Mouse (Mus musculus) heart, postnatal 4 days (tissue): ENCODE measurements around the gene Fam133b. TPM values are rescaled to one million over a fixed set of nuclear protein-coding genes. Genes with fewer than 3 reads are reported as not detected.
A peak's percentile ranks its signal among the peaks of the same experiment; 100 is the strongest.

ENCODE experiments used
- DNase-seq: peaks from one replicate; pipeline ENCODE4 v3.0.0; 2021
- total RNA-seq, 2 experiments: library from RNA; stranded (reverse); gene quantifications; 2 replicates each; pipeline ENCODE4 v1.2.3; 2021

Gene Fam133b
- total RNA-seq = 10 to 100 TPM; 23.1 to 24.3 TPM

DNA sequence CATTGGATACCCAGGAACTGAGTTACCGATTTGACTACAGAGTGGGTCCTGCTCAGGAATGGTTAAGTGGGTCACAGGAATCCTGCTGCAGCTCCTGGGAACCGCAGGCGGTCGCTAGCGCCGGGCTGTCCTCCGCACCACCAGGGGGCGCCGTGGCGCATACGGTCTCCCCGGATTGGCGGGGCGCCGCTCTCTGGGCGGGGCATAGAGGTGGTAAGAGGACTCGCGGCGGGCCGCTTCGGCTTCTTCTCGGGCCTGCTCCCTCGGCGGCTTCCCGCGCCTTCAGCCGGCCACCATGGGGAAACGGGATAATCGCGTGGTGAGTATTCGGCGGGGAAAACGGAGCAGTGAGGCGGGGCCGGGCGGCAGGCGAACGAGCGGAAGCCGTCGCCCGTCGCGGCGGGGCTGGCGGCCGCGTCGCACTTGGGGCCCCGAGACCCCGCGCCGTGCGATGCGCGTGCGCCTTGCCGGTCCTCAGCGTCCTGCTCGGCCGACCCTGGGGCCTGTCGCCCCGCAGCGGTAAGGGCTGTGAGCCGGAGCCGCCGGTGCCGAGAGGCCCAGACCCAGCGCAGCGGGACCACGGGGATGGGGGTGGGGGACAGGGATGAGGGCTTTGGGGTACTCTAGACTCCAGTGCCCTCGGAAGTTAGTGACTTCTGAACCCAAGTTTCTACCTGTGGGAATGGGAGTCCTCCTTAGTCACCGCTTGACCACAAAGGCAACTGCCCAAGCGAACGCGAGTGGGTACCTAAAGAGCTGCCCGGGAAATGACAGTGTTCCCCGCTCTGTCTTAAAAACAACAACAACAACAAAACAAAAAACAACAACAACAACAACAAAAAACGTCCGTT lies at the start of gene Fam133b:
Gene Fam133b (plus strand): TSS at position 205 of the 851 bp plus-strand sequence.
- DNase-seq = peak; percentile 99

- DNase-seq = no peak
Observed at GRCm38 (mm10) chr5:3493968-3494367, 49.7 kb upstream of the Fam133b start.

DNA sequence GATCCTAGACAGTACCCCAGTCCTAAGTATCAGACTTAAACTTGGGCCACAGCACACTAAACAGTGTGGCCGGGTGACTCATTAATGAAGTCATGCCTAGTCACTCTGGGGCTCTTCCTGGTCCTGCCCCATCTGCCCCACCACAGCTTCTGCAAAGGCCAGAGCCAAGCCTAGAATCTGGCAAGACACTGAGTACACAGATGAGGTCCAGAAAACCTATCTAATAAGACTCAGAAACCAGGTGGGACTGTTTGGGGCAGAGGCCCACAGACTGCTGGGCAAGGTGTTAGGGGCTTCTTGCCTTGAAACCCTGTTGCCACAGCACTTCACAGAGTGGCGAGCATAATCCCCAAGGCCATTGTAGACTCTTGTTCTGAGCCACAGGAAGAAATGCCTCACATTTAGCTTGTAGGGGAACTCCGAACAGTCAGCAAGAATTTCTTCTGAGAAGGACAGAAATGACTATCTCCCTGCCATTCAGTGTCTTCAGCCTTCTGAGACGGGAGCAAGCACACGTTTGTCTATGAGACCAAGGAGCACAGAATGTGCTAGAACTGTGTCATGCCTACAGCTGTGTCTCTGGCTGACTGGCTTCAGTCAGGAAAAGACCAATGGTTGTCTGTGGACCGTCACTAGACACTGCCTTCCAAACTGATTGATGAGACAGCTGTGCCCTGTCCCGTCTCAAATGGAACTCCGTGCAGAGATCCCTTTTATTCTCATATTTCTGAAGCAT lies 49.0 kb upstream of the Fam133b start:
- DNase-seq = no peak

DNA sequence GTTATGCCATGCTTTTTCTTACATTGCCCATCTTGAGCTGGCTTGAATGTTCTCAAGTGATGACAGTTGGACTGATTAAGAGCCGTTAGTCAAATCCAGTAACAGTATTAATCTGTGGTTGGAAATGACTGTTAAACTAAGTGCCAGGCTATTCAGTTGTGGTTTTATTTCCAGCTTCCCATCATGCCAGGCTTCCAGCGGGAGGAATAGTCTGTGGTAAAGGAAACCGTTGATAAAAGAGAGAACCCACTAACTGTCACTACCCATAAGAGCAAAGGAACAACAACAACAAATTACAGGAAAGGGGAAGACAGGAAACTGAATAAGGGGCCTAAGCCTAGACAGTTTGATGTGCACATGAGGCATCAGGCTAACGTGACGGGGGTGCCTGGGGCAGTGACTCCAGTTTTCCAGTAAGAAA lies 46.1 kb upstream of the Fam133b start:
- no peak for DNase-seq

- DNase-seq = no peak
Observed at GRCm38 (mm10) chr5:3500298-3500697, 43.3 kb upstream of the Fam133b start.

DNA sequence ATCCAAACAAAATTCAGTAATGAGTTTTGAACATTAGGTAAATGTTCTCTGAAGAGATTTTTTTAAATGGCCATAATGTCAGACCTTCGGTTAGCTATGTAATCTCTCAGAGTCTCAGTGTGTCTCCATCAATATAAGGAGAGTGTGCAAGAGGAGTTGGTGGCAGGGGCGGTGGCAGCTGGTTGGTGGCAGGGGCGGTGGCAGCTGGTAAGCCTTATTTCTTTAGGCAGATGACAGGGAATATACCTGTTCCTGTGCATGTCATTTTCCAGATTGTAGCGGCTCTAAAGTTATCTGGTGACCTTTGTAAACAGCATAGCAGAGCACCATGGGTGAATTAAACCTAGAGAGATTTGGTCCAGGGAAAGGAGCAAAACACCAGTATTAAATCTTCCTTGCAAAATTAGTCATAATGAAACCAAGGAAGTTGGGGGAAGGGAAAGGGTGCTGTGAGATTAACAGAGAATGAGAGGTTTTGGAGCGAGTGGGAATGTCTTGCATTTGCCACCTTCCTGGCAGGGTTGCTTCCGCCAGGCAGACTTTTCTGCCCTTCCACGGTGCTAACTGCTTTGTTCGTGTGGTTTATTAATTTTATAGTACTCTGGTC lies 42.6 kb upstream of the Fam133b start:
- DNase-seq = no peak

GRCm38 (mm10) chr5:3501564-3502001 lies 42.0 kb upstream of the Fam133b start:
- DNase-seq = peak; percentile 30

- DNase-seq = peak; percentile 67
Observed at GRCm38 (mm10) chr5:3502610-3503350, 40.9 kb upstream of the Fam133b start.

DNA sequence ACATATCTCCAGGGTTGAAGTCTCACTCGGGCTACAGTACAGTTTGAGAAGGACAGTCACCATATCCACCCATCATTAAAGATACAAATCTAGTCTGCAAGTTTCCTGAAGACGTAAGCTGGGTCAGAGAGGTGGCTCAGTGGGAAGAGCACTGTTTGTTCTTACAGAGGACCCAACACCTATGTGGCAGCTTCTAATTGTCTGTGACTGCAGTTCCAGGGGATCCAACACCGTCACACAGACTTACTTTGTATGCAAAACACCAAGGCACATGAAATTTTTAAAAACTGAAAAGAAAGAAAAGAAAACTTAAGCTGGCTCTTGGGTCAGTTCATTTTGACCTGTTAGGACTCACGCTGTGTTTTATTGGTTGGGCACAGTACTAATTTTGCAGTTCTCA lies 40.3 kb upstream of the Fam133b start:
- no peak for DNase-seq

DNA sequence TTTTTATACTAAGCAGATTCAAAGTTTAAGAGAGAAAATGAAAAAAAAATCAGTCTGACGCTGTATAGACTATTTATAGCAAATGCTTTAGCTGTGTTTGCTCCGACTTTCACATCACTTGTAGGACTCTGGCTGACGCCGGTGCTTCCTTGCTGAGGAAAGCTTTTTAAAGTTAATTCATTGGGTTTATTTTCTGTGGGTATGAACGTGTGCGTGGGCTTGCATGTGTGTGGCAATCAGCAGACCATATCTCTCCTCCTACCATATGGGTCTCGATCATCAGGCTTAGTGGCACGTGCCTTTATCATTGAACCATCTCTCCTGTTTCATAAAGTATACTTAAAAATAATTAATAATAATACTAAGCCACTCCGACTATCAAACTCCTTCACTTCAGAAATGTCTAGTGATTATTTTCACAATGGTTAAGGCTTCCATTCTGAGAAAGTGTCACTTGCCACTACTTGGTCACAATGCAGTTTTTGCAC lies 39.8 kb upstream of the Fam133b start:
- DNase-seq = no peak

GRCm38 (mm10) chr5:3504453-3504852 lies 39.2 kb upstream of the Fam133b start:
- no peak for DNase-seq

DNA sequence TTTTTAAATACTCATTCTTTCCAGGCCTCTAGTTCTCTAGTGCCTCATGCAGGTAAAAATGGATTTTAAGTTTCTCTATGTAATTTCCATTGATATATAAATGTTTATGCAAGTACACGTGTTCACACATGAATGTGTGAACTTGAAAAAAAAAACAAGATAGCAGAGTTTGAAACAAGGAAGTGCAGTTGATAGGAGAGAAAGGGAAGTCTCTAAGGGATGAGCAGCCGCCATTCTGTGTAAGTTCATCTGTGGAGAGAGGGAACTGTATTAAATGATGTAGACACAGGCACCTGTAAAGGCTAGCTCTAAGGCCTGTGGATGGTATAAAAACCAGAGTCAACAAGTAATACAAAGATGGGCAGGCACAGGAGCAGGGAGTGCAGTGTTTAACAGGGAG lies 38.1 kb upstream of the Fam133b start:
- DNase-seq = no peak

DNA sequence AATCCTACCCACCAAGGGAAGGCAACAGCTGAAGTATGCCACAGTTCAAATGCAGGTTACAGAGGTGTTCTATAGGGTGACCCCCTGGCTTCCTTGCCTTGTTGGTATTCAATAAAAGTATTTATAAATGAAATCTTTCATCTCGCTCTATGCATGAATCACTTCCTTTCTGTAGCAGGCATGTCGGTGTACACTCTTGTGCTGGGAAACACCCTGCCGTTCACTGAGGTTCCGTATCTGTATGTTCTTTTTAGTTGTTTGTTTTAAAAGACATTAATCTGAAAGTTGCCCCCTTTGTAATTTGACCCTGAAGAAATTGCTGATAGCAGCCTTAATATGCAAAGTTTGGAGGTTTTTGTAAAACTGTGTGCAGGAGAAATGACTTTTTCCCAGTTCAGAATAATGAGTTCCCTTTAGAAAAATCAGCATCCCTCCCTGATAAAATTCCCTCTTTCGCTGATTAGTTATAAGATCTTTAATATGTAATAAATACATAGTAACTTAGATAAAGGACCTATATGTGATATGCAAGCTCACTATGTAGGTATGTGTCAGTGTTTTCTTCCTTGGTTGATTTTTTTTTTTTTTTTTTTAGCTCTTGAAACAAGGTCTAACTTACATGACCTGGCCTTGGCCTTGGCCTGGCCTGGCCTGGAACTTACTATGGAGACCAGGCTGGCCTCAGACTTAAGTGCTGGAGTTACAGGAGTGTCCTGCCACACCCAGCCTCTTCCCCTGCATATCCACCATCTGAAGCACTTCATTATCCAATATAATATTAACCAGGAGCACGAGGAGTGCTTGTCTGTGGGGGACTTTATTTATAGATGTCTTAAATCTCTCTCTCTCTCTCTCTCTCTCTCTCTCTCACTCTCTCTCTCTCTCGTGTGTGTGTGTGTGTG lies 34.9 kb upstream of the Fam133b start:
- DNase-seq = no peak

DNA sequence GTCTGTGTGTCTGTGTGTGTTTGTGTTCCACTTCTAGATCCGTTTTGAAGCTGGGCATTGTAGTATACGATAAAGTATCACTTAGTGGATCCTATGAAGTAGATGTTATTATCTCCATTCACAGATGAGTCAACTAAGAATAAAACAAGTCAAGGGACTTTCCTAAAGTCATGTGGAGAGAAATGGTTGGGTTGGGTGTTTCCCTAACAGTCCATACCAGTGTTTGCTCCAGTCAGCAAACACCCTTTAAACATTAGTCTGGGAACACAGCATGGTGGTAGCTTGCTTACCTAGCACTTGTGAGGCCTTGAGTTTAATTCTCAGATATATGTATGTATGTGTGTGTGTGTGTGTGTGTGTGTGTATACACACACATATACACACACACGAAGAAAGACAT lies 34.1 kb upstream of the Fam133b start:
- no peak for DNase-seq

GRCm38 (mm10) chr5:3511097-3511795 lies 32.4 kb upstream of the Fam133b start:
- no peak for DNase-seq

DNA sequence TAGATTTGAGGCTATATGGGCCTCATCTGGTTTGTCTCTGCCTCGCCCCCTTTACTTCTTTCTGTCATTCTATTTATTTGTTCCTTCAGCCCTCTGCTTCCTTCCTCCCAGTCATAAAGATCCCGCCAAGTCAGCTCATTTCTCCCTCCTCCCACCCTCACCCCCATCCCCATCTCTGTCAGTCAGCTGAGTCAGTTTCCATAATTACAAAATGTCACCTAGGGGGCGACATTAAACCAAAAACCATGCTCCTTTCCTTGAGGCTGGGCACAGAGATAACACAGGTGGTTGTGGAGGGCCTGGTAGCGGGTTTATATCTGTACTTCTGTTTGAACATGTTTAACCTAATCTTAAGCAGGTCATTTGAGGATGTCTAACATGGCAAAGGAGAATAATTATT lies 31.0 kb upstream of the Fam133b start:
- DNase-seq = no peak

DNA sequence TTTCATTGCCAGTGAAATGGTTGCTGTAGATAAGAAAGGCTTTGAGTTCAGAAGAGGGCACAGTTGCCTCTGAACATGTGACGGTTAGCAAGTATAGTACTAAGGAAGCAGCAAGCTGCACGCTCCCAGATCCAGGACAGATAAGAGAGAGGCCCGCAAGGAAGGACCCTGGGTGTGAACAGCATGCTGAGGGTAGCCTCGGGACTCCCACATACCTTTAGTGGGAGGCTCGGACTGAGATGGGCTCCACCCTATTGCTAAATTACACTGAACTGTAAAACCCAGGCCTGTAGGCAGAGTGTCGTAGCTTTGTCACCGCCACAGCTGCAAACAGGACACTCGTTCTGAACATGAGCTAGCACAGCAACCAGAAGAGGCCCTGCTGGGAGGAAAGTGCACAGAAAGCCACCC lies 28.7 kb upstream of the Fam133b start:
- DNase-seq = no peak

DNA sequence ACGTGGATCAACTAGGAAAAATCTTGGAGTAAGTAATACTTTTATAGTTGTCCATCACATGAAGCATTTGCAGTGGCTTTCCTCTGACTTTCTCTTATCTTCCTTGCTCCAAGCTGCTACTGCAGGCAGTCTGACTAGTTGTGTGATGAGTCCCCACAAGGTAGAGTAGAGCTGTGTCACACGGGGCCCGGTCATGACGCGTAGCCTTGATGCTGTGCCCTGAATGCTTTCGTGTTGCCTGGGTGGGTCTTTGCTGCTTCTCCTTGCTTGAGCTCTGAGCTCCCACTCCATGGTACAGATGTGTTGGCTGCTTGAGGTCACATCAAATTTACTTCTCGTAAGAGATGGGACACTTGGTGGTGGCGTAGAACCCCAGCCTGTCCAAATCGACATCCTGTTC lies 28.2 kb upstream of the Fam133b start:
- DNase-seq = no peak

GRCm38 (mm10) chr5:3516481-3517075 lies 27.1 kb upstream of the Fam133b start:
- peak; percentile 66 for DNase-seq
